Mouse (Mus musculus): ENCODE measurements around the gene Arhgap10. TPM values are rescaled to one million over a fixed set of nuclear protein-coding genes. Genes with fewer than 3 reads are reported as not detected.

The Arhgap10 gene
- polyA plus RNA-seq, 1 experiment from 2014 or later, result 5.7 TPM

DNA sequence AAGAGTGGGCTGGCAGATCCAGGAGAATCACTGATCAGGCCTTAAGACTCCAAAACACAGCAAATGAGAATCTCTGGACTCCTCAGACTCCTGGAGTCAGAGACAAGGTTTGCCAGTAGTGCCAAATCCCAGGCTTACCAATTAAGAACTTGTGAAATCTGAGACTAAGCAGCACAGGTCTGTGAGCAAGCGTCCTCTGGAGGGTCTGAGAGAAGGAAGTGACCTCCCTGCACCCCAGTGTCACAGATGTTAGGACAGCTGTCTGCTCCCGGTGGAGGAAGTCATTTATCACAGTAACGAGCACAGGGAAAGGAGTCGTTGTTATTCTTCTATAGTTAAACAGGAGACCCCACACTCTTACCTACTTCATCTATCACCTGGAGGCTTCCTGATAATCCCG lies 101.0 kb downstream of the Arhgap10 start:
- 21% methylated on average over 5 of the region's 5 CpGs for WGBS
- no peak overlapping the region for H3K4me2 ChIP-seq
- H3K27me3 ChIP-seq (replicated peaks), result no peaks in the 10 kb centered on the region
- H3K4me1 ChIP-seq, result peaks cover 3% of the 10 kb centered on the region; the same call in 1 of the 2 replicates
- no peak overlapping the region for H3K4me3 ChIP-seq (replicated peaks)
- no peak overlapping the region for H3K27ac ChIP-seq (replicated peaks)
- H3K9ac ChIP-seq (replicated peaks), result no peak overlapping the region
- H3K9me3 ChIP-seq (replicated peaks), result no peaks in the 10 kb centered on the region
- H3K36me3 ChIP-seq, result no peaks in the 10 kb centered on the region
- no peak for ATAC-seq (ENCODE audit: low FRiP score)

DNA sequence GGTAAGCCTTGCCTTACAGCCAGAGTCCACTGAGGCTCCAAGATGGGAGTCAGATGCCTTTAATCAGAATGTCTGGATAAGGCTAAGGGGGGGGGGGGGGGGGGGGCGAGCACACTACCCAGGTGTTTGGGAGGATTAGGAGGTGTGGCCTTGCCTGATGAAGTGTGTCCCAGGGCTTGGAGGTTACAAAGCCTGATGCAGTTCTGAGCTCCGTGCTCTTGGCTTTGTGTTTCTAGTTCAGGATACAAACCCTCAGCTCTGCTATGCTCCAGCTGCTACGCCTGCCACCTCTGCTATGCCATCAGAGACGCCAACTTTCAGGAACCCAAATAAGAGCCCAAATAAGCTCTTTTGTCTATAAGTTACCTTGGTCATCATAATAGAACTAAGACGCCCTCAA lies 101.7 kb downstream of the Arhgap10 start:
- H3K9me3 ChIP-seq (replicated peaks), result no peaks in the 10 kb centered on the region
- no peak overlapping the region for H3K4me3 ChIP-seq (replicated peaks)
- H3K4me2 ChIP-seq, result no peak overlapping the region
- ATAC-seq (ENCODE audit: low FRiP score), result no peak
- WGBS, result 81% methylated on average over 5 of the region's 5 CpGs
- no peak overlapping the region for H3K9ac ChIP-seq (replicated peaks)
- no peak overlapping the region for H3K27ac ChIP-seq (replicated peaks)
- no peaks in the 10 kb centered on the region for H3K36me3 ChIP-seq
- H3K4me1 ChIP-seq, result peaks cover 3% of the 10 kb centered on the region; the same call in 1 of the 2 replicates
- H3K27me3 ChIP-seq (replicated peaks), result no peaks in the 10 kb centered on the region

DNA sequence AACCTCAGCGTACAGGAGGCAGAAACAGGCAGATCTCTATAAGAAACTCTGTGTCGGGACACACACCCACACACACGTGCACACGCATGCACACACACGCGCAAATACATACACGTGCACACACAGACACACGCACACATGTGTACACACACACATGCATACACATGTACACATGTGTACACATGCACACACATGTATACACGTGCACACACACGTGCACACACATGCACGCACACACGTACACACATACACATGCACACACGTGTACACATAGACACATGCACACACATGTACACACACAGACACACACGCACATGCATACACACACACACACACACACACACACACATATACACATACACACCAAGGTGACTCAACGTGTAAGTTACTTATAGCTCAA lies 106.5 kb downstream of the Arhgap10 start:
- ATAC-seq (ENCODE audit: low FRiP score), result no peak
- WGBS, result 98% methylated on average over 15 of the region's 15 CpGs
- Histone ChIP-seq H3K4me1 (no peaks in the 10 kb centered on the region), H3K27me3 (replicated peaks) (no peaks in the 10 kb centered on the region), H3K9ac (replicated peaks) (no peak overlapping the region), H3K4me3 (replicated peaks) (no peak overlapping the region), H3K9me3 (replicated peaks) (no peaks in the 10 kb centered on the region), H3K36me3 (no peaks in the 10 kb centered on the region), H3K27ac (replicated peaks) (no peak overlapping the region), H3K4me2 (no peak overlapping the region)

DNA sequence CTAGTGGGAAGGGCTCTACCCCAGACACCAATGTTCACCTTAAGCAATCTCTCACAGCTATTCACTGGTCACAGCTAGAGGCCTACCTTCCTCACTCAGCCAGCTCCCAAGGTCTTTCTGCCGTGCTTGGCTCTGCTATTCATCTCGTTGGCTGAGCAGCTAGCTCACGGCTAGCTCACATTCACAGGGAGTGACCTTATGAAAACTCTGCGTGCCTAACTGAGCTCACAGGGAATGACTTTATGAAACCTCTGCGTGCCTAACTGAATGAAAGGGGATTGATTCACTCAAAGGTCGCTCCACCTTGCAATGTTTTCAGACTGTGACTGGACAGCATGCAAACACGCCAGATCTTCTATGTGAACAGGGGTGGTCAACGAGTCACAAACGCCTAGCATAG lies 107.4 kb downstream of the Arhgap10 start:
- ATAC-seq (ENCODE audit: low FRiP score), result no peak

DNA sequence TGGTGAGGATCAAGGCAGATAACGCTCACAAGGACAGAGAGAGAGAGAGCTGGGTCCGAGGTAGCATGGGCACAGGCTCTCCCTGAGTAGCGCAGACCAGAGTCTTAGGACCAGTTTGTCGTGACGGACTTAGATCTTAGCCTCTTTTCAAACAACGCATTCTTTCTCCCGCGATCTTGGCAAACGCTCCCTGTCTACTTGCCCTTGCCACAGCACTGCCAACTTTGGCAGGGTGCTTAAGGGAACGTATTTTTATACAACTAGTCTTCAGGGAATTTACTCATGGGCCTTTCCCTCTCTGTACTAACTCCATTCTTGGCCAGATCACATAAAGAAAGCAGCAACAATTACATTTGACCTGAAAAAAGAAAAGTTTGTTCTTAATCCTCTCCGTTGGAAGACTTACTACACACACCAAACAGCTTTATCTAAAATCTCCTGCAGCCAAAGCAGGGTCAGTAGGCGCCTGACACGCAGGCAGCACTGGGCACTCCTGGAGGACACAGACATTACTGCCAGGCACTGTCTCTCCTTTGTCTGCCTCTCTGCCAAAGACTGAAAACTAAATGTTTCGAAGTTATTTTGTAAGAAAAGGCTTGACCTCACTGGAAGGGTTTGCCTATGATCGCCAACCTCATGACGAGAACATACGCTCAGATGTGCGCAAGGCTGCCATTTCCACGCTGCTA lies 109.1 kb downstream of the Arhgap10 start:
- no peaks in the 10 kb centered on the region for H3K9me3 ChIP-seq (replicated peaks)
- no peak for ATAC-seq (ENCODE audit: low FRiP score)

More for the DNA sequence above, 107.4 kb downstream of the Arhgap10 start:
- Histone ChIP-seq H3K4me3 (replicated peaks) (no peak overlapping the region), H3K9ac (replicated peaks) (no peak overlapping the region), H3K9me3 (replicated peaks) (no peaks in the 10 kb centered on the region), H3K4me2 (no peak overlapping the region), H3K27me3 (replicated peaks) (no peaks in the 10 kb centered on the region), H3K36me3 (no peaks in the 10 kb centered on the region), H3K4me1 (no peaks in the 10 kb centered on the region), H3K27ac (replicated peaks) (no peak overlapping the region)
- WGBS, result 84% methylated on average over 9 of the region's 9 CpGs

DNA sequence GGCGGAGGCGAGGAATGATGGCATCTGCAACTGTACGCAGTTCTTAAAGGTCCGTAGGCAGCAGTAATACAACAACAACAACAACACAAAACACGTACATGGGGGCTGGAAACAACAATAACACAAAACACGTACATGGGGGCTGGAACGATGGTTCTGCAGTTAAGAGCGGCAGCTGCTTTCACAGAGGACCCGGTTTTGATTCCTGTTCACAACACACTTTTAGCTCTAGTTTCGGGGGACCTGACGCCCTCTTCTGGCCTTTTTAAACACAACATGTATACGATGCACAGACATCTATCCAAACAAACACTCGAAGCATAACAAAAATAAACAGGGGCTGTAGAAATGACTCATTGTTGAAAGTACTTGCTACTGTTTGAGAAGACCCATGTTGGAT lies 110.9 kb downstream of the Arhgap10 start:
- 76% methylated on average over 13 of the region's 13 CpGs for WGBS

More for the DNA sequence above, 109.1 kb downstream of the Arhgap10 start:
- Histone ChIP-seq H3K4me1 (no peaks in the 10 kb centered on the region), H3K27me3 (replicated peaks) (no peaks in the 10 kb centered on the region), H3K27ac (replicated peaks) (no peak overlapping the region), H3K9ac (replicated peaks) (no peak overlapping the region), H3K4me3 (replicated peaks) (no peak overlapping the region), H3K4me2 (no peak overlapping the region), H3K36me3 (no peaks in the 10 kb centered on the region)
- 91% methylated on average over 19 of the region's 19 CpGs for WGBS

DNA sequence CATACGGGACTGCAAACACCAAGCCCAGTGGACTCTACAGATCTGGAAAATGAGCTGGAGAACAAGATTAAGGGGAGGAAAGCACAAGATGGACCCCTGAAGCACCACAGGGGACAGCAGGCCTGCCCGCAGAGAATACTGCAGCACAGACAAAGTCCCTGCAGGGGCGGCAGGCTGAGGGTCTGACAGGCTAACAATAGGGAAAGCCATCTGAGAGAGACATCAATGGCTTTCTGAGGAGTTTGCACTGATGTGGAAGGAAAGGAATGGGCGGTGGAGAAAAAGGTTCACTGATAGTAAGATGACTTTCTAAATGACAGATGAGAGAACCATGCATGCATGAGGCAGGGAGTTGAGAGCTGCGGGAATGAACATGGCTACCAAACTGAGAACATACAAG lies 111.3 kb downstream of the Arhgap10 start:
- H3K9ac ChIP-seq (replicated peaks), result no peak overlapping the region
- no peak overlapping the region for H3K27ac ChIP-seq (replicated peaks)
- H3K4me3 ChIP-seq (replicated peaks), result no peak overlapping the region
- WGBS, result 26% methylated on average over 5 of the region's 5 CpGs
- no peak overlapping the region for H3K4me2 ChIP-seq
- H3K9me3 ChIP-seq (replicated peaks), result no peaks in the 10 kb centered on the region
- H3K36me3 ChIP-seq, result no peaks in the 10 kb centered on the region
- H3K27me3 ChIP-seq (replicated peaks), result no peaks in the 10 kb centered on the region
- H3K4me1 ChIP-seq, result no peaks in the 10 kb centered on the region
- no peak for ATAC-seq (ENCODE audit: low FRiP score)

More for the DNA sequence above, 110.9 kb downstream of the Arhgap10 start:
- no peaks in the 10 kb centered on the region for H3K9me3 ChIP-seq (replicated peaks)
- no peak for ATAC-seq (ENCODE audit: low FRiP score)
- no peak overlapping the region for H3K27ac ChIP-seq (replicated peaks)
- no peaks in the 10 kb centered on the region for H3K36me3 ChIP-seq
- no peak overlapping the region for H3K4me2 ChIP-seq
- no peaks in the 10 kb centered on the region for H3K27me3 ChIP-seq (replicated peaks)
- H3K9ac ChIP-seq (replicated peaks), result no peak overlapping the region
- no peaks in the 10 kb centered on the region for H3K4me1 ChIP-seq
- H3K4me3 ChIP-seq (replicated peaks), result no peak overlapping the region

DNA sequence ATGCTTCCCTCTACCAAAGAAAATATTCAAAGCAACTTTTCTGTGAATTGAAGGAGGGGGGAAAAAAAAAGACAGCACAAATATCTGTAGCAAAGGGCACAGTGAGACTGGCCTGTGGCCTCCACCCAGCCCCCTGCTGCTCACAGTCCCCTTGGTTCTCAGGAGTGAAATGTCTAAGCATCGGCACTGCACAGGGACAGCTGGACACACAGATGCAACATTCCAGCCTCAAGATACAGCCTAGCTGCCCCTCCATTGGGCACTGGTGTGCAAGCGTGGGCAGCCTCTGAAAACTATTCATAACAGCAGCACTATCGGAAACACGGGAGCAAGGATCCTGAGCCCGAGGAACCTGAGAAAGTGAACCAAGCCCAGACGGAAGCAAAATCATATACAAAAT lies 113.7 kb downstream of the Arhgap10 start:
- H3K9me3 ChIP-seq (replicated peaks), result no peaks in the 10 kb centered on the region
- H3K4me3 ChIP-seq (replicated peaks), result no peak overlapping the region
- no peak overlapping the region for H3K9ac ChIP-seq (replicated peaks)
- no peak overlapping the region for H3K27ac ChIP-seq (replicated peaks)
- ATAC-seq (ENCODE audit: low FRiP score), result no peak
- no peaks in the 10 kb centered on the region for H3K27me3 ChIP-seq (replicated peaks)
- H3K4me1 ChIP-seq, result no peaks in the 10 kb centered on the region
- 76% methylated on average over 6 of the region's 6 CpGs for WGBS
- no peak overlapping the region for H3K4me2 ChIP-seq
- no peaks in the 10 kb centered on the region for H3K36me3 ChIP-seq

DNA sequence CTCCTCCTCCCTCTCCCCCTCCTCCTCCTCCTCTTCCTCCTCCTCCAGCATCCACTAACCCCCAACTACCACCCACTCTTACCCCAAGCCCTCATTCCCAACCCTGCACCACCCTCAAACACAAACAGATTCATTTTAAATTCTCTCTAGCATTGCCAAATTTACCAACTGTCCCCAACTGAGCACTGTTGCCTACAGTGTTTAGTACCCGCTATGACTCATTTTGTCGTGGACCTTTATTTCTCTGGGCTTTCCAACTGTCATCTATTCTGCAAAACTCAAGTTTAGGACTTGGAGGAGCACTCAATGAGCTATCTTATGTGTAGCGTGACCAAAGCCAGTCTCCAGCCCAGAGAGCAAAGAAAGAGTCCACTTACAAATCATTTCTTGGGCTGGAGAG lies 115.8 kb downstream of the Arhgap10 start:
- H3K4me1 ChIP-seq, result no peaks in the 10 kb centered on the region
- no peaks in the 10 kb centered on the region for H3K27me3 ChIP-seq (replicated peaks)
- peaks cover 6% of the 10 kb centered on the region for H3K36me3 ChIP-seq
- ATAC-seq (ENCODE audit: low FRiP score), result no peak
- H3K4me3 ChIP-seq (replicated peaks), result no peak overlapping the region
- H3K27ac ChIP-seq (replicated peaks), result no peak overlapping the region
- WGBS, result 89% methylated on average over 3 of the region's 3 CpGs
- no peak overlapping the region for H3K9ac ChIP-seq (replicated peaks)
- no peak overlapping the region for H3K4me2 ChIP-seq
- no peaks in the 10 kb centered on the region for H3K9me3 ChIP-seq (replicated peaks)

DNA sequence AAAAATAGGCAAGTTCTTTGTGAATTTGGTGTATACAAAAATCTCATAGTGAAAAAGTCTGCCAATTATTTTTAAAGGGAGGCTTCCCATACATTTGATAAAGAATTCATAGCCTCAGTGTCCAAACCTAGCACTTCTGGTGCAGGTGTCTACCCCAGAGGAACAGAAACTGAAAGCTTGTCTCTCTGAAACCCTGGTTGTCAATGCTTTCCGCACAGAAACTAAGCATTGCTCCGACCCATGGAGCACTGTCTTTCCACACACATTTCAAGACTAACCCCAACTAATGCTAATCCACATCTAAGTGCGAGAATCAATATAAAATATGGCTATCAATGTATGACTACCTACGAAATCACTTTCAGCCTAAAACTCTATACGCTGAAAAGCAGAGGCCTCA lies 116.6 kb downstream of the Arhgap10 start:
- WGBS, result 98% methylated on average over 5 of the region's 5 CpGs
- Histone ChIP-seq H3K4me3 (replicated peaks) (no peak overlapping the region), H3K27ac (replicated peaks) (no peak overlapping the region), H3K9ac (replicated peaks) (no peak overlapping the region), H3K4me2 (no peak overlapping the region), H3K4me1 (no peaks in the 10 kb centered on the region), H3K27me3 (replicated peaks) (no peaks in the 10 kb centered on the region), H3K9me3 (replicated peaks) (no peaks in the 10 kb centered on the region; the same call in 1 of the 2 replicates), H3K36me3 (peaks cover 11% of the 10 kb centered on the region)
- ATAC-seq (ENCODE audit: low FRiP score), result no peak

DNA sequence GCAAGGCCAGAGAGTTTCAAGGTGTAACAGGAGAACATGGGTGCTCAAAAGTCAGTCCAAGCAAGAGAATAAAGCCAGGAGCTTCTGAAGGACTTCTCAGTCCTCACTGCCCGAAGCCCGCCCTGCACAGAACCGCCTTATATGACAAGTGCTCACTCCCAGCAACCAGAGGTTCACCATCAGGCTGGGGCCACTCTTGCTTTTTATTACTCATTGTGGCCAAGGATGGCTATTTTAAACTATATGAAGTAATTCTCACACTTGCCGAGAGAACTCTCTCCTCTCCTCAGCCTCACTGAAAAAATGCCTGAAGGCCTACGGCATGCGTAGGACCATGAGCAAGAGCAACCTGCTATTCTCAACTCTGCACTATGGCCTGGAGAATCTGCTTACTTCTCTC lies 133.7 kb downstream of the Arhgap10 start:
- H3K9me3 ChIP-seq (replicated peaks), result no peaks in the 10 kb centered on the region
- ATAC-seq (ENCODE audit: low FRiP score), result no peak

DNA sequence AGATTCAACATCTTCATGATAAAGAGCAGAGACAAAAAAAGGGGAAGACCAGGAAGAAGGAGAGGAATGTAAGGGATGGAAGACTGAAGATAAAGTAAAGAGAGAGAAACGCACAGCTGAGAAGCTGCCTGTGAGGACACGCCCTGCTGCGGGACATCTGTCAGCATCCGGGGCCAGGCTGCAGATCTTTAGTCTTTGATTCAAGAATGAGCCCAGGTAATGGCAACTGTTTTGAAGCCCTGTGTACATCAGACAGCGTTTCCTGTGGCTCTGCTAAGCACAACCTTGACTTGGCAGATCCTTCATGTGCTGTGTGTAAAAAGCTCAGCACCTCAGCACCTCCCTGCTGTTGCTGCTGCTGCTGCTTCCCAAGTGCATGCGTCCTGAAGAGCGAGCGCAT lies 134.1 kb downstream of the Arhgap10 start:
- Histone ChIP-seq H3K4me2 (no peak overlapping the region), H3K4me3 (replicated peaks) (no peak overlapping the region), H3K9ac (replicated peaks) (no peak overlapping the region), H3K27me3 (replicated peaks) (no peaks in the 10 kb centered on the region), H3K4me1 (no peaks in the 10 kb centered on the region), H3K27ac (replicated peaks) (no peak overlapping the region), H3K9me3 (replicated peaks) (no peaks in the 10 kb centered on the region), H3K36me3 (no peaks in the 10 kb centered on the region)
- WGBS, result 91% methylated on average over 8 of the region's 8 CpGs
- ATAC-seq (ENCODE audit: low FRiP score), result no peak

More for the DNA sequence above, 133.7 kb downstream of the Arhgap10 start:
- Histone ChIP-seq H3K4me1 (no peaks in the 10 kb centered on the region), H3K36me3 (no peaks in the 10 kb centered on the region), H3K4me3 (replicated peaks) (no peak overlapping the region), H3K4me2 (no peak overlapping the region), H3K27ac (replicated peaks) (no peak overlapping the region), H3K9ac (replicated peaks) (no peak overlapping the region), H3K27me3 (replicated peaks) (no peaks in the 10 kb centered on the region)
- 92% methylated on average over 6 of the region's 6 CpGs for WGBS

All from neural tube, embryonic 15.5 days (tissue).